Comparison of ENCODE assay signal across 8 mouse cellular contexts in genomic region chr8:92364776-92365240, GRCm38 (mm10). TPM values are rescaled to one million over a fixed set of nuclear protein-coding genes. Genes with fewer than 3 reads are reported as not detected.
DNase-seq lines count a peak whose midpoint lies in the region; ATAC-seq and TF ChIP-seq lines count a peak whose summit lies in the region.
"Had no signal": no experiment of that assay in that cellular context is flagged by ENCODE, and none has a peak within 500 bp of the region (broad histone marks: within the 10 kb centered on the region; RNA-seq: fewer than 3 reads in every experiment).

No protein-coding gene starts in this region.

- TF ChIP-seq POLR2A in embryonic fibroblast, embryonic 13.5 days (IDR thresholded peaks at IDR 0.05; ENCODE audit: low read depth, low read length), result no peak
- no peak for TF ChIP-seq POLR2A in limb, embryonic 14.5 days (IDR thresholded peaks at IDR 0.05; ENCODE audit: borderline replicate concordance, extremely low read depth, insufficient read depth, insufficient read length)

- peak; percentile 49 to 62 for DNase-seq in lung, adult 18-20 months
- DNase-seq in lung, postnatal 25 days (ENCODE audit: low spot score), result no peak
- DNase-seq in limb, embryonic 14.5 days (ENCODE audit: low spot score), result no peak
- DNase-seq in urinary bladder, postnatal 10 days (ENCODE audit: low spot score), result no peak
- no peak for DNase-seq in gastrocnemius, postnatal 36 days

- no peaks in the 10 kb centered on the region for H3K9me3 ChIP-seq in limb, embryonic 14.5 days (ENCODE audit: control insufficient read depth, low read length)
- no peaks in the 10 kb centered on the region for H3K9me3 ChIP-seq in neural tube, embryonic 15.5 days (replicated peaks)

- intact Hi-C loops in gastrocnemius, postnatal 36 days (cut with DNase I), result loop anchor here (10.0 kb wide), 1 partner anchor 250 kb away; no protein-coding TSS in a partner anchor

- no peak overlapping the region for H3K4me3 ChIP-seq in embryonic fibroblast, embryonic 13.5 days (ENCODE audit: insufficient read depth, low read length)
- H3K4me3 ChIP-seq in limb, embryonic 14.5 days (replicated peaks; ENCODE audit: low read length), result peak overlapping the region; percentile 38
- no peak overlapping the region for H3K4me3 ChIP-seq in neural tube, embryonic 15.5 days (replicated peaks)

- peaks cover 77% of the 10 kb centered on the region for H3K27me3 ChIP-seq in limb, embryonic 14.5 days (ENCODE audit: control insufficient read depth, insufficient read depth, low read length)
- peaks cover 60% of the 10 kb centered on the region for H3K27me3 ChIP-seq in neural tube, embryonic 15.5 days (replicated peaks)

- no peak for ATAC-seq in limb, embryonic 14.5 days (ENCODE audit: low FRiP score, low read depth)
- ATAC-seq in neural tube, embryonic 15.5 days (ENCODE audit: low FRiP score), result no peak

- 18% methylated on average over 20 of the region's 20 CpGs for WGBS in limb, embryonic 14.5 days
- WGBS in neural tube, embryonic 15.5 days, result 21% methylated on average over 20 of the region's 20 CpGs

- peaks cover 8% of the 10 kb centered on the region for H3K36me3 ChIP-seq in limb, embryonic 14.5 days (ENCODE audit: control insufficient read depth, insufficient read depth, low read length)
- no peaks in the 10 kb centered on the region for H3K36me3 ChIP-seq in neural tube, embryonic 15.5 days

- H3K4me2 ChIP-seq in limb, embryonic 14.5 days (replicated peaks; ENCODE audit: low read depth, low read length, severe bottlenecking), result peak overlapping the region; percentile 50
- H3K4me2 ChIP-seq in neural tube, embryonic 15.5 days, result peak overlapping the region; percentile 33

- H3K27ac ChIP-seq in embryonic fibroblast, embryonic 13.5 days (ENCODE audit: insufficient read depth, low read length), result peak overlapping the region; percentile 20
- H3K27ac ChIP-seq in limb, embryonic 14.5 days (replicated peaks; ENCODE audit: low read depth, low read length), result no peak overlapping the region; the same call in none of the 2 replicates
- H3K27ac ChIP-seq in neural tube, embryonic 15.5 days (replicated peaks), result no peak overlapping the region

- H3K4me1 ChIP-seq in embryonic fibroblast, embryonic 13.5 days (ENCODE audit: control insufficient read depth, insufficient read depth, low read length), result no peaks in the 10 kb centered on the region
- peaks cover 13% of the 10 kb centered on the region; the same call in 1 of the 2 replicates for H3K4me1 ChIP-seq in limb, embryonic 14.5 days (ENCODE audit: control insufficient read depth, insufficient read depth, low read length)
- peaks cover 40% of the 10 kb centered on the region for H3K4me1 ChIP-seq in neural tube, embryonic 15.5 days

- no peak for TF ChIP-seq CTCF in embryonic fibroblast, embryonic 13.5 days (IDR thresholded peaks at IDR 0.05; ENCODE audit: borderline replicate concordance, insufficient read depth, low read length)

- peak overlapping the region; percentile 66; the same call in 1 of the 2 replicates for H3K9ac ChIP-seq in limb, embryonic 14.5 days (ENCODE audit: low read depth, low read length, severe bottlenecking)
- no peak overlapping the region for H3K9ac ChIP-seq in neural tube, embryonic 15.5 days (replicated peaks)

RNA-seq across cellular contexts. Expression of gene Irx5, which starts 7.4 kb away (rescaled TPM):
- 4.1 and 5.8 TPM in 2 replicates for polyA plus RNA-seq in embryonic fibroblast, embryonic 13.5 days (2011; ENCODE audit: insufficient read length, low read depth, missing spikeins)
- 34.1 and 48.4 TPM in 2 replicates for polyA plus RNA-seq in limb, embryonic 14.5 days (2012; rRNA removed)
- polyA plus RNA-seq in limb, embryonic 14.5 days (2014; fragmentation: Nextera tagmentation; extraction: Ambion mirVana), result 27.5 and 34.6 TPM in 2 replicates
- 4.8 and 6.2 TPM in 2 replicates for polyA plus RNA-seq in neural tube, embryonic 15.5 days (2015; fragmentation: Nextera tagmentation; extraction: Ambion mirVana)
- not detected for total RNA-seq in gastrocnemius, postnatal 36 days (2021)
- total RNA-seq: neutrophil, adult 5-6 weeks had no signal

Comparison
In these comparisons a context has a peak if more than half of its experiments do, and no peak if none do; other contexts are left out.
1. DNase-seq: peak in lung, adult 18-20 months (2 of 2); none in lung, postnatal 25 days (single experiment), limb, embryonic 14.5 days (single experiment), urinary bladder, postnatal 10 days (single experiment) and gastrocnemius, postnatal 36 days (0 of 2).